Mouse (Mus musculus): ENCODE results near the gene Ms4a12. TPM values are rescaled to one million over a fixed set of nuclear protein-coding genes. Genes with fewer than 3 reads are reported as not detected.
A peak's percentile ranks its signal among the peaks of the same experiment; 100 is the strongest.

The Ms4a12 gene
- not detected in 2 replicates for polyA plus RNA-seq (2015; fragmentation: Nextera tagmentation; extraction: Ambion mirVana)

- Histone ChIP-seq H3K4me3 (ENCODE audit: low read depth, low read length) (no peak within 1 kb of the TSS), H3K27me3 (ENCODE audit: insufficient read depth, low read length) (no peaks in the 10 kb centered on the region), H3K36me3 (replicated peaks; ENCODE audit: insufficient read depth, low read length) (no peaks in the 10 kb centered on the region), H3K27ac (ENCODE audit: low read depth) (no peak within 1 kb of the TSS), H3K4me2 (ENCODE audit: low read depth, low read length) (no peak within 1 kb of the TSS), H3K4me1 (ENCODE audit: insufficient read depth) (peaks cover 14% of the 10 kb centered on the region), H3K9ac (replicated peaks) (no peak within 1 kb of the TSS), H3K9me3 (ENCODE audit: low read length) (no peaks in the 10 kb centered on the region)
- DNase-seq (no peak), ATAC-seq (no peak)
- TF ChIP-seq EP300 (IDR thresholded peaks at IDR 0.05; ENCODE audit: low read depth), result no peak
- TF ChIP-seq CTCF (IDR thresholded peaks at IDR 0.05; ENCODE audit: low read depth), result no peak
- WGBS (ENCODE audit: insufficient replicate concordance), result 58% methylated on average over 5 of the region's 5 CpGs
Measured at GRCm38 (mm10) chr19:11232348-11232747, at the start of gene Ms4a12. Gene Ms4a12 (minus strand): TSS chr19:11232448.

DNA sequence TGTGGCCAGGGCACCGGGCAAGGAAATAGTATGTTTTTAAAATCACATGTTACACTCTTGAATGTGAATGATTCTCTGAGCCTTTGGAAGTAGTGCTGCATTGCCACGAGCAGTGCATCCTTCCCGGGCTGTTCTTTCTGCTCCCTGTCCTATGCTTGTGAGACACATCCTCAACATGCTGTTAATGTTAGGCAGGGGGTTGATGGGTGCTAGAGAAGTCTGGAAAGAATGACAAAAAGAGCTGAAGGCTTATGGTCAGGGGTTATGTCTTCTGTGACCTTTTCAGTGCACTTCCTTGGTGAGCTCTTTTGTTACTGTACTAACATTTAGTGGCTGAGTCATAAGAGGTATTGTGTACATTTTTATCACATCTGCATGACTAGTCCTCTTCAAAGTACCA lies 48.0 kb upstream of the Ms4a12 start:
- WGBS (ENCODE audit: insufficient replicate concordance), result 67% methylated on average over 3 of the region's 3 CpGs
- DNase-seq (no peak), ATAC-seq (no peak)
- Histone ChIP-seq H3K27me3 (ENCODE audit: insufficient read depth, low read length) (no peaks in the 10 kb centered on the region), H3K9me3 (ENCODE audit: low read length) (no peaks in the 10 kb centered on the region), H3K9ac (replicated peaks) (no peak overlapping the region), H3K4me1 (ENCODE audit: insufficient read depth) (no peaks in the 10 kb centered on the region), H3K27ac (ENCODE audit: low read depth) (no peak overlapping the region), H3K4me2 (ENCODE audit: low read depth, low read length) (no peak overlapping the region), H3K4me3 (ENCODE audit: low read depth, low read length) (no peak overlapping the region), H3K36me3 (replicated peaks; ENCODE audit: insufficient read depth, low read length) (no peaks in the 10 kb centered on the region)
- TF ChIP-seq CTCF (IDR thresholded peaks at IDR 0.05; ENCODE audit: low read depth), result no peak
- TF ChIP-seq EP300 (IDR thresholded peaks at IDR 0.05; ENCODE audit: low read depth), result no peak

DNA sequence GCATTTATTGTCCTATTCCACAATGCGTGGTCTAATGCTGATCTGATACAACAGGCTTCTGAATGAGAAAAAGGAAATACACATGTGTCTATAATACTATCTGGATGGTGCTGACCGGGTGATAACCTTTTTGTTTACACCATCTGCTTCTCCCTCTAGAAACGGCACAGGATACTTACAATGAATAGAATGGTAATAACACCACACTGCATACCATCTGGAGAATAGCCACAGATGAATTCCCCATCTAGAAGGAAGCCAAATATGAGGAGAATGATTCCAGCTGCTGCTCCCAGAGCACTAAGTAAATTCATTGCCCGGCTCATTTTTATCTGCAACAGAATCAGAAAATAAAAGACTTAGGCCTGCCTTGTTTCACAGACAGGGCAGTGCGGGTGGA lies 44.2 kb upstream of the Ms4a12 start:
- Histone ChIP-seq H3K9ac (replicated peaks) (no peak overlapping the region), H3K4me1 (ENCODE audit: insufficient read depth) (no peaks in the 10 kb centered on the region), H3K36me3 (replicated peaks; ENCODE audit: insufficient read depth, low read length) (no peaks in the 10 kb centered on the region), H3K4me2 (ENCODE audit: low read depth, low read length) (no peak overlapping the region), H3K27ac (ENCODE audit: low read depth) (no peak overlapping the region), H3K4me3 (ENCODE audit: low read depth, low read length) (no peak overlapping the region), H3K27me3 (ENCODE audit: insufficient read depth, low read length) (no peaks in the 10 kb centered on the region), H3K9me3 (ENCODE audit: low read length) (no peaks in the 10 kb centered on the region)
- 57% methylated on average over 5 of the region's 5 CpGs for WGBS (ENCODE audit: insufficient replicate concordance)
- TF ChIP-seq EP300 (IDR thresholded peaks at IDR 0.05; ENCODE audit: low read depth) (no peak), CTCF (IDR thresholded peaks at IDR 0.05; ENCODE audit: low read depth) (no peak)
- ATAC-seq (no peak), DNase-seq (no peak)

DNA sequence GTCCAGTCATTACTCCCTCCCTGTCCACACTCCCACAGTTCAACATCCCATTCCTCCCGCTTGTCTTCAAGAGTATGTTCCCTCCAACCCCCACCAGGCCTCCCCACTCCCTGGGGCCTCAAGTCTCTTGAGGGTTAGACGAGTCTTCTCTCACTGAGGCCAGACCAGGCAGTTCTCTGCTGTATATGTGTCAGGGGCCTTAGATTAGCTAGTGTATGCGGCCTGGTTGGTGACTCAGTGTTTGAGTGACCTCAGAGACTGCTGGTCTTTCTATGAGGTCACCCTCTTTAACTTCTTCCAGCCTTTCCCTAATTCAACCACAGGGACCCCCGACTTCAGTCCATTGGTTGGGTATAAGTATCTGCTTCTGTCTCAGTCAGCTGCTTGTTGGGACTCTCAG lies 34.7 kb upstream of the Ms4a12 start:
- TF ChIP-seq EP300 (IDR thresholded peaks at IDR 0.05; ENCODE audit: low read depth) (no peak), CTCF (IDR thresholded peaks at IDR 0.05; ENCODE audit: low read depth) (no peak)
- no peak overlapping the region for H3K4me2 ChIP-seq (ENCODE audit: low read depth, low read length)
- ATAC-seq (no peak), DNase-seq (no peak)
- H3K27me3 ChIP-seq (ENCODE audit: insufficient read depth, low read length), result no peaks in the 10 kb centered on the region
- H3K4me3 ChIP-seq (ENCODE audit: low read depth, low read length), result no peak overlapping the region
- H3K9me3 ChIP-seq (ENCODE audit: low read length), result no peaks in the 10 kb centered on the region
- 69% methylated on average over 4 of the region's 4 CpGs for WGBS (ENCODE audit: insufficient replicate concordance)
- no peak overlapping the region for H3K27ac ChIP-seq (ENCODE audit: low read depth)
- no peaks in the 10 kb centered on the region for H3K4me1 ChIP-seq (ENCODE audit: insufficient read depth)
- H3K9ac ChIP-seq (replicated peaks), result no peak overlapping the region
- no peaks in the 10 kb centered on the region for H3K36me3 ChIP-seq (replicated peaks; ENCODE audit: insufficient read depth, low read length)

DNA sequence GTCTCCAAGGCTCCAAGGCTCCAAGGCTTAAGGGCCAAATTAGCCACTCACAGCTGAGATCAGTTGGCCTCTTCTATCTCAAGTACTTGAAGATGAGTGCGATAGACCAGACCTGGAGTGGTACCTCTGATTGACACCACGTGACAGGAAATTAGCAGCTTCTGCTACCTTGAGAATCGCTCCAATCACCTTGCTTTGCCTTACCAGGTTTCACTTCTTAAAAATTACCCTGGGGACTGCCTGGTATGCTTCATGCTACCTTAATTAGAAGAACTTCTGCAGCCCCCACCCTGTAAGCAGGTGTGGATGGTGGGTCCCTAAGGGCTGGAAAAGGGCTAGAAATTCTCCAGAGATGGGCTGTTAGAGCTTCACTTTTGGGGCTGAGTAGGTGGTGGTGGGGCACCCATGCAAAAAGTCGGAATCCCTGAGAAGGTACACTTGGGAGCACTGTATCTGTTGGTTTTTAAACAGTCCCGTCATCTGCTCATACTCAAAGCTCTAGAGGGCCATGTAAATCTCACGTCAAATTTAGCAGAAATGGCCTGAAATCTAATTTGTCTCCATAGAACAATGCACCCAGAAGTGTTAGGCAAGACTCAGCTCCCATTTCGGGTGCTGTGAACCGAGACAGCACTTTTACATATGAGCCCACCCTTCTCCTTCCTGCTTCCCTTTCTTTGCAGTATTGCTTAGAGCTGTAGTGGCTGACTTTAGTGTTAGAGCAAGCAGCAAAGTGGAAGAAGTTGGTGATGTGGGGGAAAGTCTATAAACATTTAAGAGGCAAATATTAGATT lies 34.0 kb upstream of the Ms4a12 start, which contains the start of gene Ms4a1:
TSS of gene Ms4a1 (minus strand) at position 190 of the 794 bp plus-strand sequence.
- Histone ChIP-seq H3K4me2 (ENCODE audit: low read depth, low read length) (no peak within 1 kb of the TSS), H3K9ac (replicated peaks) (no peak within 1 kb of the TSS), H3K4me3 (ENCODE audit: low read depth, low read length) (no peak within 1 kb of the TSS), H3K27me3 (ENCODE audit: insufficient read depth, low read length) (no peaks in the 10 kb centered on the region), H3K27ac (ENCODE audit: low read depth) (no peak within 1 kb of the TSS; the same call in 1 of the 2 replicates), H3K4me1 (ENCODE audit: insufficient read depth) (no peaks in the 10 kb centered on the region), H3K36me3 (replicated peaks; ENCODE audit: insufficient read depth, low read length) (no peaks in the 10 kb centered on the region), H3K9me3 (ENCODE audit: low read length) (no peaks in the 10 kb centered on the region)
- ATAC-seq, result peak; percentile 17; the same call in 1 of the 2 replicates
- TF ChIP-seq CTCF (IDR thresholded peaks at IDR 0.05; ENCODE audit: low read depth), result no peak
- TF ChIP-seq EP300 (IDR thresholded peaks at IDR 0.05; ENCODE audit: low read depth), result no peak
- no peak for DNase-seq
- 67% methylated on average over 8 of the region's 8 CpGs for WGBS (ENCODE audit: insufficient replicate concordance)

DNA sequence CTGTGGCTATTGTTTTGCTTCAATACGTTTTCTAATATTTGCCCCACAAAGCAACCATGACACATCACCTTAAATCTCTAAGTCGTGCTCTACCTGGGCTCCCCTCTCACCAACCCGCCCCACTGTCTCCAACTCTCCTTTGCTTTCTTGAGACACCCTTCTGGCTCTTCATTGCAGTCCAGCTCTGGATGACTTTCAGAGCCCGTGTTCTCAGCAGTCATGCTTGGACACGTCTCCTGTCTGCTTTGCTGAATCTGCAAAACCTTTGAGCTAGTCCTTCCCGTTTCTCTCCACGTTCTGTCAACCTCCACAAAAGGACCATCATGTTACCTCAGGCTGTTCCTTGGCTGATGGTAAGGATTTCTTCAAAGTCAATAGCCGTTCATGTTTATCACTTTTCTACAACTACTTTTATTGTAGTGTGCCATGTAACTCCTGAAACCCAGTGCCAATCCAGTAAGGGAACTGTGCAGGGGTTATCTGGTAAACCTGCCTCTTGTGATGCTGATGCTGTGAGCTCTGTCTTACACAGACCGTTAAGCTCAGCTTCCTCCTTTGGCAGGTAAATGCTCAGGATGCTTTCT lies 32.4 kb upstream of the Ms4a12 start:
- no peaks in the 10 kb centered on the region for H3K4me1 ChIP-seq (ENCODE audit: insufficient read depth)
- 70% methylated on average over 9 of the region's 9 CpGs for WGBS (ENCODE audit: insufficient replicate concordance)
- no peak overlapping the region for H3K4me3 ChIP-seq (ENCODE audit: low read depth, low read length)
- no peak for TF ChIP-seq EP300 (IDR thresholded peaks at IDR 0.05; ENCODE audit: low read depth)
- no peak for TF ChIP-seq CTCF (IDR thresholded peaks at IDR 0.05; ENCODE audit: low read depth)
- no peak overlapping the region for H3K27ac ChIP-seq (ENCODE audit: low read depth)
- no peaks in the 10 kb centered on the region for H3K36me3 ChIP-seq (replicated peaks; ENCODE audit: insufficient read depth, low read length)
- DNase-seq, result no peak
- ATAC-seq, result no peak
- no peaks in the 10 kb centered on the region for H3K27me3 ChIP-seq (ENCODE audit: insufficient read depth, low read length)
- H3K4me2 ChIP-seq (ENCODE audit: low read depth, low read length), result no peak overlapping the region
- H3K9ac ChIP-seq (replicated peaks), result no peak overlapping the region
- H3K9me3 ChIP-seq (ENCODE audit: low read length), result no peaks in the 10 kb centered on the region

All from liver, postnatal 0 days (tissue).